Mouse (Mus musculus) hindbrain, postnatal 0 days (tissue): ENCODE measurements around the gene Aimp2. TPM values are rescaled to one million over a fixed set of nuclear protein-coding genes. Genes with fewer than 3 reads are reported as not detected.

Experiments
- ATAC-seq: fragments of 200-750 bp; cut with Nextera tagmentation; 2 replicates; pipeline ENCODE4 v1.8.0; 2017; ENCODE audit warnings: mild to moderate bottlenecking, moderate TSS enrichment, moderate library complexity
- DNase-seq: peaks from one replicate; pipeline ENCODE4 v3.0.0-alpha.2; 2015; ENCODE audit warnings: low spot score
- H3K27ac ChIP-seq: fragments of 300-500 bp; sonication (generic); 2 replicates; pipeline ENCODE4 v1.5.1; 2014; ENCODE audit warnings: mild to moderate bottlenecking
- H3K27me3 ChIP-seq: fragments of 300-500 bp; sonication (generic); 2 replicates; pipeline ENCODE4 v1.6.1; 2014; ENCODE audit warnings: low read length, mixed read lengths; ENCODE audit not compliant: insufficient read depth
- H3K36me3 ChIP-seq: fragments of 300-500 bp; sonication (generic); 2 replicates; pipeline ENCODE4 v1.6.1; 2014; ENCODE audit warnings: low read length, mixed read lengths; ENCODE audit not compliant: insufficient read depth
- H3K4me1 ChIP-seq: fragments of 300-500 bp; sonication (generic); 2 replicates; pipeline ENCODE4 v1.6.1; 2014; ENCODE audit warnings: antibody characterized with exemption, low read length, mixed read lengths; ENCODE audit not compliant: insufficient read depth
- H3K4me2 ChIP-seq: fragments of 300-500 bp; sonication (generic); 2 replicates; pipeline ENCODE4 v1.6.1; 2014; ENCODE audit warnings: low read depth, mild to moderate bottlenecking, low read length, moderate library complexity, mixed read lengths
- H3K4me3 ChIP-seq: fragments of 300-500 bp; sonication (generic); 2 replicates; pipeline ENCODE4 v1.5.1; 2014; ENCODE audit warnings: low read length
- H3K9ac ChIP-seq: fragments of 300-500 bp; sonication (generic); replicated peaks from 2 replicates; pipeline ENCODE4 v1.6.1; 2014; ENCODE audit warnings: mild to moderate bottlenecking, low read length, moderate library complexity, mixed read lengths
- H3K9me3 ChIP-seq: fragments of 300-500 bp; sonication (generic); 2 replicates; pipeline ENCODE4 v1.6.1; 2016; ENCODE audit warnings: low read length, mixed read lengths
- CTCF ChIP-seq: IDR thresholded peaks from 2 replicates; pipeline ENCODE4 v1.5.1; 2016; ENCODE audit warnings: antibody characterized with exemption, control low read depth, low read depth
- WGBS: fragments of 180-500 bp; shearing (Covaris S2); extraction: QIAGEN DNeasy Blood & Tissue Kit; methylation state at CpG from one replicate; pipeline ENCODE4 v1.1.7; 2014; 5-methylcytosine and 5-hydroxymethylcytosine counted together
- polyA plus RNA-seq: library from polyadenylated mRNA; unstranded; fragments of >200 nt; fragmentation: Nextera tagmentation; extraction: Ambion mirVana; gene quantifications from 2 replicates; pipeline ENCODE4 v1.2.1, GENCODE M21; 2015
- total RNA-seq: library from RNA; depleted of rRNA; stranded (reverse); fragments of >200 nt; gene quantifications from 2 replicates; pipeline ENCODE4 v1.2.3, GENCODE M21; 2014

Gene Aimp2
- total and polyA plus RNA-seq, 2 experiments from 2014 or later = 49.9 to 67.7 TPM

DNA sequence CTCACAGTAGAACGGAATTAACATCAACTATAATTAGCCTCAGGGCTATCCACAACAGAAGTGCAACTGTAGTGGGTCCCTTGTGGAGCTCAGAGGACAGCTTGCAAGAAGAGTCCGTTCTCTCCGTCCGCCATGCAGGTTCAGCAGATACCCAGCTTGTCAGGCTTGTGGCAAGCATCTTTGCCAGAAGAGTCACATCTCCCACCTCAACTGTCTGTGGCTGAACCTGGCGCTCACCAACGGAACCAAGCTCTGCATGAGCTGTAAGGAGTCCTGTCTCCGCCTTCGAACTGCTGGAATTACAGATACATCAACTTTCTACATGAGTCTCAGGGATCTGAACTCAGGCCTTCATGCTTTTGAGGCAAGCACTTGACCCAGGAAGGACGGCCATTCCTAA lies 26.5 kb upstream of the Aimp2 start:
- Histone ChIP-seq H3K4me3 (no peak overlapping the region), H3K9ac (no peak overlapping the region), H3K27me3 (no peaks in the 10 kb centered on the region), H3K36me3 (no peaks in the 10 kb centered on the region; the same call in 1 of the 2 replicates), H3K27ac (no peak overlapping the region), H3K4me1 (no peaks in the 10 kb centered on the region), H3K4me2 (no peak overlapping the region), H3K9me3 (no peaks in the 10 kb centered on the region)
- ATAC-seq = no peak
- WGBS = 87% methylated on average over 9 of the region's 9 CpGs
- no peak for DNase-seq
- no peak for TF ChIP-seq CTCF

- whole genome bisulfite sequencing = 85% methylated on average over 1 of the region's 1 CpGs
- Histone ChIP-seq H3K4me1 (no peaks in the 10 kb centered on the region), H3K9ac (no peak overlapping the region), H3K36me3 (peaks cover 18% of the 10 kb centered on the region), H3K27me3 (no peaks in the 10 kb centered on the region), H3K27ac (no peak overlapping the region), H3K4me2 (no peak overlapping the region), H3K9me3 (no peaks in the 10 kb centered on the region), H3K4me3 (no peak overlapping the region)
- no peak; the same call in 1 of the 2 replicates for TF ChIP-seq CTCF
- DNase-seq (no peak), ATAC-seq (no peak)
Measured at GRCm38 (mm10) chr5:143933875-143934274, 24.2 kb upstream of the Aimp2 start.

- Histone ChIP-seq H3K4me2 (no peak overlapping the region), H3K27ac (no peak overlapping the region), H3K9ac (no peak overlapping the region), H3K9me3 (no peaks in the 10 kb centered on the region), H3K27me3 (no peaks in the 10 kb centered on the region), H3K36me3 (peaks cover 23% of the 10 kb centered on the region), H3K4me3 (no peak overlapping the region), H3K4me1 (no peaks in the 10 kb centered on the region)
- no peak for DNase-seq
- ATAC-seq = no peak
- no peak for TF ChIP-seq CTCF
- 73% methylated on average over 11 of the region's 11 CpGs for WGBS
Measured at GRCm38 (mm10) chr5:143933414-143933813, 23.8 kb upstream of the Aimp2 start.

GRCm38 (mm10) chr5:143932831-143933230 lies 23.2 kb upstream of the Aimp2 start, which contains the start of gene Rsph10b:
Gene Rsph10b (plus strand): TSS chr5:143933035.
- DNase-seq (peak; percentile 48), ATAC-seq (peak; percentile 32; the same call in 1 of the 2 replicates)
- Histone ChIP-seq H3K4me2 (peak within 1 kb of the TSS; percentile 19; the same call in 1 of the 2 replicates), H3K9ac (no peak within 1 kb of the TSS), H3K27ac (no peak within 1 kb of the TSS), H3K4me1 (no peaks in the 10 kb centered on the region), H3K27me3 (no peaks in the 10 kb centered on the region), H3K9me3 (no peaks in the 10 kb centered on the region), H3K36me3 (peaks cover 28% of the 10 kb centered on the region), H3K4me3 (no peak within 1 kb of the TSS)
- WGBS = 14% methylated on average over 8 of the region's 8 CpGs
- no peak for TF ChIP-seq CTCF

DNA sequence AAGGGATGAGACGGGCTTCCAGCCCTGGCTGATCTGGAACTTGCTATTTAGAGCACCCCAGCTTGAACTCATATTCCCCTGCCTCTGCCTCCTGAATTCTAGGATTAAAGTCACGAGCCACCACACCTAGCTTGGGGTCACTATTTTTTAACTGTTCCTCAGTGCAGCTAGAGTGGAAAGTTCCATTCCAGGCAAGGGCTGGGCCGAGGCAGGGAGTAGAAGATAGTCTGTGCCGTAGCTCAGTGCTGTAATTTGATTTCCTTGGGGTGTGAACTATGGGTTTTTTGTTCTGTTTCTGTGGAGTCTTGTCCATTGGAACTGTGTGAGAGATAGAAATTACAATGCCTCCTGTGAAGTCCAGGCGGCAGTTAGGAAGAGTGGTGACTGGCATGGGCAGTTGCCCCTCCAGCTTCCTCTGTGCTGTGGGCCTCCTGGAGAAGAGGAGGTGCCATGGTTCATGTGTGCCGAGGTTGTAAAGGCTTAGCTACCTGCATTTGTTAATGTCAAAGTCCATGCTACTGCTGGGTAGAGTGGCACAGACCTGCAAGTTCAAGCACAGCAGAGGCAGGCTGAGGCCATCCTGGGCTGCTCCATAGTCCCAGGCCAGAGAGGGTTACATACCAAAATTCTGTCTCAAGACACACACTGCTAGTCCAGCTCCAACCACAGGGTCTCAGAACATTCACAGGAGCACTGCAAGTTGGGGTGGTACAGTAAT lies 22.4 kb upstream of the Aimp2 start:
- peaks cover 28% of the 10 kb centered on the region for H3K36me3 ChIP-seq

DNA sequence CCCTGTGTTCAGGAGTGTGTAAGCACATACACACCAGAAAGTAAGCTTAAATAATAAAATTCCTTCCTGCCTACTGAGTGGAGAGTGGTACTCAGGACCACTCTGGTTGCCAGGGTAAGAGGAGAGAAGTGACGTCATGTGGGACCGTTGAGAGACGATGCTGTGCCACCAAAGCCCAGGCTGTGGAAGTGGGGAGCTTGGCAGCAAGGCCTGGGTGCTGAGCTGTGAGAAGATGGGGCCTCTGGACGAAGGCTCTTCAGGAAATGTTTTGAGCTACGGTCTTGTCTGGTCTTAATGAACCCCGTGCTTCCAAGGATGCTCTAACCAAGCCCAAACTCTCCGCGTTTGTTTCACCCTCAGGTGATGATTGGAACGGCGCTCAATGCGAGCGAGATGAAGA lies 21.0 kb upstream of the Aimp2 start:
- Histone ChIP-seq H3K4me1 (no peaks in the 10 kb centered on the region), H3K4me3 (no peak overlapping the region), H3K4me2 (no peak overlapping the region), H3K9me3 (no peaks in the 10 kb centered on the region), H3K36me3 (peaks cover 41% of the 10 kb centered on the region), H3K9ac (no peak overlapping the region), H3K27ac (no peak overlapping the region), H3K27me3 (no peaks in the 10 kb centered on the region)
- WGBS = 96% methylated on average over 12 of the region's 12 CpGs
- no peak for DNase-seq
- no peak for TF ChIP-seq CTCF
- ATAC-seq = no peak

More for the DNA sequence above, 22.4 kb upstream of the Aimp2 start:
- ATAC-seq (no peak), DNase-seq (no peak)
- no peak overlapping the region for H3K4me2 ChIP-seq
- no peak overlapping the region for H3K4me3 ChIP-seq
- no peak for TF ChIP-seq CTCF
- no peak overlapping the region for H3K9ac ChIP-seq
- WGBS = 82% methylated on average over 6 of the region's 6 CpGs
- H3K27me3 ChIP-seq = no peaks in the 10 kb centered on the region
- no peaks in the 10 kb centered on the region for H3K4me1 ChIP-seq
- no peaks in the 10 kb centered on the region for H3K9me3 ChIP-seq
- H3K27ac ChIP-seq = no peak overlapping the region

DNA sequence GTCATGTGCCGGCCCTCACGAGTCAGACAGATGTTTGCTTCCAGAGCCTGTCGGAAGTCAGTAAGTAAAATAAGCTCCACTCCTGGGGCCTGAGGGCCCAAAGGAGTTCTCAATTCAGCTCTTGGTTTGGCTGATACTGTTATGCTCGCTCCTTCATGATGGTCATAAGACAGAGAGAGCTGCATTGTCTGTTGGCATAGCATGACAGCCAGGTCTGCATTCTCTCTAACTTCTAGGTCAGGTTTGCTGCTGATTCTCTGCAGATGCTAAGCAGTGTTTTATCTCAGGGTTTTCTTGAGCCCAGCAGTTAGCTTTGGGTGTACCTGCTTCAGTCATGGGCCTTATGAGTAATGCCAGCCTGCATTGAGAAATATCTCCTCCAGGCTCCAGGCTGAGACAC lies 19.6 kb upstream of the Aimp2 start:
- no peak overlapping the region for H3K9ac ChIP-seq
- H3K27me3 ChIP-seq = no peaks in the 10 kb centered on the region
- 91% methylated on average over 4 of the region's 4 CpGs for WGBS
- ATAC-seq = no peak
- H3K4me1 ChIP-seq = no peaks in the 10 kb centered on the region
- no peak overlapping the region for H3K27ac ChIP-seq
- no peaks in the 10 kb centered on the region for H3K9me3 ChIP-seq
- H3K4me3 ChIP-seq = no peak overlapping the region
- no peak overlapping the region for H3K4me2 ChIP-seq
- peaks cover 53% of the 10 kb centered on the region for H3K36me3 ChIP-seq
- no peak for TF ChIP-seq CTCF
- no peak for DNase-seq
